Mouse (Mus musculus): ENCODE results near the gene Fh1.

DNA sequence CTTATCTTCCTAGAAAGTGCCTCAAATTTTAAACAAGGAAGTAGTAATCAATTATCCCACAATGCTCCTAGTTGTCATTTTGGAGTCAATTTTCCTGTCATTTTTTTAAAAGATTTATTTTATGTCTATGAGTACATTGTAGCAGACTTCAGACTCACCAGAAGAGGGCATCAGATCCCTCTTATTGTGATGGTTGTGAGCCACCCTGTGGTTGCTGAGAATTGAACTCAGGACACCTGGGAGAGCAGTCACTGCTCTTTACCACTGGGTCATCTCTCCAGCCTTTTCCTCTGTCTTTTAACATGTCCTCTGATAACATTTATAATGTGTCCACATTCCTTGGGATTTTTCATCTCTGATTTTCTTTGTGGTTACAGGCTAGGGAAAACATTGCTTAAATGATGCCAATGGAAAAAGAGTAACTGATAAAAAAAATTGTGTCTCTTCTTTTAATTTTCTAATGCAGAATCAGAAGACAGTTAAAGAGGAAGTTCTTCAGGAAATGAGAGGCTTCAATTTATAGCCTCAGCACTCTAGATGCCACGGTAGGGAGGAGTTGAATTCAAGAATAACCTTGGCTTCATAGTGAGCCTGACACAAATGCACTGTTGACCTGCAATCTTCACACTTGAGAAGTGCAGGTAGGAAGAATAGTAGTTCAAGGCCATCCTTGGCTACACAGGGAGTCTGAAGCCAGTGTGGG, 706 bp upstream of the Fh1 start:
- peak; percentile 58; the same call in 1 of the 2 replicates for TF ChIP-seq CTCF (IDR thresholded peaks at IDR 0.05; ENCODE audit: extremely low read depth, insufficient read depth, low read length)
- TF ChIP-seq POLR2A (IDR thresholded peaks at IDR 0.05; ENCODE audit: extremely low read depth, insufficient read depth, low read length), result no peak
